Mouse (Mus musculus) heart, embryonic 16.5 days (tissue): ENCODE data around the gene Usf3. TPM values are rescaled to one million over a fixed set of nuclear protein-coding genes. Genes with fewer than 3 reads are reported as not detected.
A peak's percentile ranks its signal among the peaks of the same experiment; 100 is the strongest.

Experiments
- ATAC-seq: fragments of 200-750 bp; cut with Nextera tagmentation; replicated peaks from 2 replicates; pipeline ENCODE4 v1.8.0; 2017; ENCODE audit warnings: moderate number of reproducible peaks; ENCODE audit not compliant: insufficient read depth, low FRiP score; ENCODE audit errors: extremely low read depth
- H3K27ac ChIP-seq: fragments of 300-500 bp; sonication (generic); 2 replicates; pipeline ENCODE4 v1.5.1; 2014; ENCODE audit warnings: mild to moderate bottlenecking, low read length, control low read depth, moderate library complexity
- H3K27me3 ChIP-seq: fragments of 300-500 bp; sonication (generic); 2 replicates; pipeline ENCODE4 v1.6.1; 2014; ENCODE audit warnings: low read length, mixed read lengths; ENCODE audit not compliant: control insufficient read depth, insufficient read depth
- H3K36me3 ChIP-seq: fragments of 300-500 bp; sonication (generic); 2 replicates; pipeline ENCODE4 v1.6.1; 2014; ENCODE audit not compliant: control insufficient read depth, insufficient read depth
- H3K4me1 ChIP-seq: fragments of 300-500 bp; sonication (generic); 2 replicates; pipeline ENCODE4 v1.6.1; 2014; ENCODE audit warnings: low read length, mixed read lengths; ENCODE audit not compliant: control insufficient read depth, insufficient read depth
- H3K4me2 ChIP-seq: fragments of 300-500 bp; sonication (generic); 2 replicates; pipeline ENCODE4 v1.6.1; 2014; ENCODE audit warnings: low read depth, mild to moderate bottlenecking, control low read depth, low read length
- H3K4me3 ChIP-seq: fragments of 300-500 bp; sonication (generic); 2 replicates; pipeline ENCODE4 v1.5.1; 2014; ENCODE audit warnings: mild to moderate bottlenecking, control low read depth, low read length
- H3K9ac ChIP-seq: fragments of 300-500 bp; sonication (generic); 2 replicates; pipeline ENCODE4 v1.6.1; 2014; ENCODE audit warnings: low read length, control low read depth
- H3K9me3 ChIP-seq: fragments of 300-500 bp; sonication (generic); replicated peaks from 2 replicates; pipeline ENCODE4 v1.6.1; 2016; ENCODE audit warnings: low read length; ENCODE audit not compliant: control insufficient read depth
- whole genome bisulfite sequencing: fragments of 180-500 bp; shearing (Covaris S2); extraction: QIAGEN DNeasy Blood & Tissue Kit; methylation state at CpG from one replicate; pipeline ENCODE4 v1.1.7; 2014; 5-methylcytosine and 5-hydroxymethylcytosine counted together
- polyA plus RNA-seq: library from polyadenylated mRNA; unstranded; fragments of >200 nt; fragmentation: Nextera tagmentation; extraction: Ambion mirVana; gene quantifications from 2 replicates; pipeline ENCODE4 v1.2.1, GENCODE M21; 2015

The Usf3 gene
- polyA plus RNA-seq, 1 experiment from 2014 or later = 2.0 TPM

- Histone ChIP-seq H3K27ac (peak overlapping the region; percentile 98), H3K9ac (peak overlapping the region; percentile 79), H3K9me3 (no peaks in the 10 kb centered on the region), H3K4me1 (peaks cover 13% of the 10 kb centered on the region), H3K27me3 (no peaks in the 10 kb centered on the region), H3K4me2 (peak overlapping the region; percentile 97), H3K36me3 (no peaks in the 10 kb centered on the region), H3K4me3 (peak overlapping the region; percentile 66)
- WGBS = under 1% methylated on average over 25 of the region's 25 CpGs
- ATAC-seq = peak; percentile 80
These were observed 34.0 kb upstream of the Usf3 start for GRCm38 (mm10) chr16:44138979-44139535.

GRCm38 (mm10) chr16:44139536-44140185 is 33.4 kb upstream of the Usf3 start, which contains the start of the genes Atp6v1a and Naa50:
TSS of gene Atp6v1a (minus strand) at chr16:44139705.
TSS of gene Naa50 (plus strand) at chr16:44139830.
- peaks cover 13% of the 10 kb centered on the region for H3K4me1 ChIP-seq
- WGBS = under 1% methylated on average over 68 of the region's 71 CpGs
- H3K4me3 ChIP-seq = peak within 1 kb of the TSS; percentile 66
- H3K4me2 ChIP-seq = peak within 1 kb of the TSS; percentile 97
- H3K36me3 ChIP-seq = peaks cover under 1% of the 10 kb centered on the region; the same call in 1 of the 2 replicates
- no peaks in the 10 kb centered on the region for H3K9me3 ChIP-seq
- peak within 1 kb of the TSS; percentile 79 for H3K9ac ChIP-seq
- H3K27me3 ChIP-seq = no peaks in the 10 kb centered on the region
- ATAC-seq = peak; percentile 92
- H3K27ac ChIP-seq = peak within 1 kb of the TSS; percentile 98

- ATAC-seq = peak; percentile 43
- under 1% methylated on average over 43 of the region's 44 CpGs for WGBS
- Histone ChIP-seq H3K36me3 (peaks cover 3% of the 10 kb centered on the region; the same call in 1 of the 2 replicates), H3K4me3 (peak overlapping the region; percentile 66), H3K4me1 (peaks cover 13% of the 10 kb centered on the region), H3K4me2 (peak overlapping the region; percentile 61), H3K27ac (peak overlapping the region; percentile 98), H3K9me3 (no peaks in the 10 kb centered on the region), H3K27me3 (no peaks in the 10 kb centered on the region), H3K9ac (peak overlapping the region; percentile 79)
These were observed 32.8 kb upstream of the Usf3 start for GRCm38 (mm10) chr16:44140186-44140787.

GRCm38 (mm10) chr16:44141483-44141882 is 31.6 kb upstream of the Usf3 start:
- Histone ChIP-seq H3K4me3 (peak overlapping the region; percentile 27), H3K27me3 (no peaks in the 10 kb centered on the region), H3K9ac (peak overlapping the region; percentile 79; the same call in 1 of the 2 replicates), H3K36me3 (peaks cover 5% of the 10 kb centered on the region; the same call in 1 of the 2 replicates), H3K9me3 (no peaks in the 10 kb centered on the region), H3K4me2 (peak overlapping the region; percentile 61), H3K4me1 (peaks cover 13% of the 10 kb centered on the region), H3K27ac (peak overlapping the region; percentile 45; the same call in 1 of the 2 replicates)
- 27% methylated on average over 6 of the region's 6 CpGs for WGBS
- ATAC-seq = no peak

GRCm38 (mm10) chr16:44149002-44149767 is 23.9 kb upstream of the Usf3 start:
- Histone ChIP-seq H3K4me1 (no peaks in the 10 kb centered on the region), H3K36me3 (peaks cover 5% of the 10 kb centered on the region; the same call in 1 of the 2 replicates), H3K27ac (no peak overlapping the region), H3K9me3 (no peaks in the 10 kb centered on the region), H3K27me3 (no peaks in the 10 kb centered on the region), H3K4me3 (no peak overlapping the region), H3K4me2 (no peak overlapping the region), H3K9ac (no peak overlapping the region)
- no peak for ATAC-seq
- WGBS = 92% methylated on average over 1 of the region's 1 CpGs

GRCm38 (mm10) chr16:44154497-44155057 is 18.5 kb upstream of the Usf3 start:
- no peak overlapping the region for H3K4me2 ChIP-seq
- H3K27me3 ChIP-seq = no peaks in the 10 kb centered on the region
- H3K9ac ChIP-seq = no peak overlapping the region
- peaks cover 10% of the 10 kb centered on the region for H3K36me3 ChIP-seq
- H3K9me3 ChIP-seq = no peaks in the 10 kb centered on the region
- H3K27ac ChIP-seq = no peak overlapping the region
- no peak overlapping the region for H3K4me3 ChIP-seq
- H3K4me1 ChIP-seq = no peaks in the 10 kb centered on the region
- no peak for ATAC-seq
- 66% methylated on average over 6 of the region's 6 CpGs for WGBS

GRCm38 (mm10) chr16:44159325-44159724 is 13.7 kb upstream of the Usf3 start:
- H3K9me3 ChIP-seq = no peaks in the 10 kb centered on the region
- 85% methylated on average over 7 of the region's 7 CpGs for WGBS
- no peaks in the 10 kb centered on the region for H3K4me1 ChIP-seq
- H3K9ac ChIP-seq = no peak overlapping the region
- peaks cover 13% of the 10 kb centered on the region for H3K36me3 ChIP-seq
- no peak overlapping the region for H3K4me3 ChIP-seq
- no peak overlapping the region for H3K4me2 ChIP-seq
- no peak for ATAC-seq
- no peak overlapping the region for H3K27ac ChIP-seq
- H3K27me3 ChIP-seq = no peaks in the 10 kb centered on the region

- Histone ChIP-seq H3K4me3 (no peak overlapping the region), H3K27ac (no peak overlapping the region), H3K36me3 (peaks cover 7% of the 10 kb centered on the region), H3K9ac (no peak overlapping the region), H3K9me3 (no peaks in the 10 kb centered on the region), H3K4me1 (peaks cover 3% of the 10 kb centered on the region; the same call in 1 of the 2 replicates), H3K27me3 (no peaks in the 10 kb centered on the region), H3K4me2 (no peak overlapping the region)
- no peak for ATAC-seq
- WGBS = 87% methylated on average over 2 of the region's 2 CpGs
These were observed 9.2 kb upstream of the Usf3 start for GRCm38 (mm10) chr16:44163831-44164230.
